Mouse (Mus musculus): ENCODE data around the gene Nhlh1. TPM values are rescaled to one million over a fixed set of nuclear protein-coding genes. Genes with fewer than 3 reads are reported as not detected.

Gene Nhlh1
- polyA plus RNA-seq, 1 experiment from 2014 or later: 10.8 TPM

GRCm38 (mm10) chr1:172010042-172010824 lies 47.1 kb downstream of the Nhlh1 start:
- Histone ChIP-seq H3K9ac (no peak overlapping the region; the same call in 1 of the 2 replicates), H3K4me2 (no peak overlapping the region), H3K27ac (replicated peaks) (no peak overlapping the region), H3K4me3 (no peak overlapping the region), H3K9me3 (no peaks in the 10 kb centered on the region), H3K4me1 (replicated peaks) (peaks cover 32% of the 10 kb centered on the region), H3K36me3 (peaks cover 74% of the 10 kb centered on the region), H3K27me3 (no peaks in the 10 kb centered on the region)
- WGBS: 82% methylated on average over 20 of the region's 20 CpGs
- ATAC-seq (ENCODE audit: low read depth): no peak

- H3K27me3 ChIP-seq: no peaks in the 10 kb centered on the region
- WGBS: 95% methylated on average over 21 of the region's 21 CpGs
- ATAC-seq (ENCODE audit: low read depth): no peak
- H3K27ac ChIP-seq (replicated peaks): no peak overlapping the region
- no peaks in the 10 kb centered on the region for H3K9me3 ChIP-seq
- H3K36me3 ChIP-seq: peaks cover 83% of the 10 kb centered on the region
- H3K9ac ChIP-seq: no peak overlapping the region
- no peak overlapping the region for H3K4me3 ChIP-seq
- H3K4me2 ChIP-seq: no peak overlapping the region
- H3K4me1 ChIP-seq (replicated peaks): peaks cover 24% of the 10 kb centered on the region
These were observed 48.0 kb downstream of the Nhlh1 start for GRCm38 (mm10) chr1:172009406-172009805.

GRCm38 (mm10) chr1:172008351-172008750 lies 49.0 kb downstream of the Nhlh1 start:
- no peak overlapping the region for H3K9ac ChIP-seq
- no peak for ATAC-seq (ENCODE audit: low read depth)
- peaks cover 13% of the 10 kb centered on the region for H3K4me1 ChIP-seq (replicated peaks)
- H3K4me2 ChIP-seq: no peak overlapping the region
- H3K4me3 ChIP-seq: no peak overlapping the region
- H3K27ac ChIP-seq (replicated peaks): no peak overlapping the region
- no peaks in the 10 kb centered on the region for H3K9me3 ChIP-seq
- no peaks in the 10 kb centered on the region for H3K27me3 ChIP-seq
- peaks cover 93% of the 10 kb centered on the region for H3K36me3 ChIP-seq
- 88% methylated on average over 9 of the region's 9 CpGs for WGBS

- no peak overlapping the region for H3K9ac ChIP-seq
- ATAC-seq (ENCODE audit: low read depth): no peak
- peaks cover 7% of the 10 kb centered on the region for H3K4me1 ChIP-seq (replicated peaks)
- H3K27ac ChIP-seq (replicated peaks): no peak overlapping the region
- 96% methylated on average over 21 of the region's 21 CpGs for WGBS
- H3K4me2 ChIP-seq: no peak overlapping the region
- no peaks in the 10 kb centered on the region for H3K9me3 ChIP-seq
- H3K27me3 ChIP-seq: no peaks in the 10 kb centered on the region
- H3K36me3 ChIP-seq: peaks cover 94% of the 10 kb centered on the region
- H3K4me3 ChIP-seq: no peak overlapping the region
These were observed 49.6 kb downstream of the Nhlh1 start for GRCm38 (mm10) chr1:172007761-172008160.

Other genes starting within 250 kb of the Nhlh1 start
- 0.84 and 1.5 TPM in 2 replicates for gene Cd84, start 217.9 kb downstream of the Nhlh1 start, polyA plus RNA-seq (2015; fragmentation: Nextera tagmentation; extraction: Ambion mirVana)
- not detected in 2 replicates for gene Gm10521, start 161.9 kb downstream of the Nhlh1 start, polyA plus RNA-seq (2015; fragmentation: Nextera tagmentation; extraction: Ambion mirVana)
- 0.13 and 0.44 TPM in 2 replicates for gene Slamf6, start 140.1 kb downstream of the Nhlh1 start, polyA plus RNA-seq (2015; fragmentation: Nextera tagmentation; extraction: Ambion mirVana)
- 46.8 and 50.5 TPM in 2 replicates for gene Vangl2, start 29.1 kb downstream of the Nhlh1 start, polyA plus RNA-seq (2015; fragmentation: Nextera tagmentation; extraction: Ambion mirVana)
- gene Copa, start 25.0 kb upstream of the Nhlh1 start, polyA plus RNA-seq (2015; fragmentation: Nextera tagmentation; extraction: Ambion mirVana): 183 and 199 TPM in 2 replicates
- gene Ncstn, start 25.2 kb upstream of the Nhlh1 start, polyA plus RNA-seq (2015; fragmentation: Nextera tagmentation; extraction: Ambion mirVana): 123 and 124 TPM in 2 replicates
- 163 and 164 TPM in 2 replicates for gene Pex19, start 69.2 kb upstream of the Nhlh1 start, polyA plus RNA-seq (2015; fragmentation: Nextera tagmentation; extraction: Ambion mirVana)
- gene Dcaf8, start 90.5 kb upstream of the Nhlh1 start, polyA plus RNA-seq (2015; fragmentation: Nextera tagmentation; extraction: Ambion mirVana): 94.0 and 96.6 TPM in 2 replicates
- 355 and 388 TPM in 2 replicates for gene Pea15a, start 149.2 kb upstream of the Nhlh1 start, polyA plus RNA-seq (2015; fragmentation: Nextera tagmentation; extraction: Ambion mirVana)
- 2.3 and 2.6 TPM in 2 replicates for gene Casq1, start 162.3 kb upstream of the Nhlh1 start, polyA plus RNA-seq (2015; fragmentation: Nextera tagmentation; extraction: Ambion mirVana)
- not detected in 2 replicates for gene Atp1a4, start 200.8 kb upstream of the Nhlh1 start, polyA plus RNA-seq (2015; fragmentation: Nextera tagmentation; extraction: Ambion mirVana)
- gene Igsf8, start 204.1 kb upstream of the Nhlh1 start, polyA plus RNA-seq (2015; fragmentation: Nextera tagmentation; extraction: Ambion mirVana): 116 and 126 TPM in 2 replicates
- gene Atp1a2, start 240.5 kb upstream of the Nhlh1 start, polyA plus RNA-seq (2015; fragmentation: Nextera tagmentation; extraction: Ambion mirVana): 38.6 and 40.0 TPM in 2 replicates

Data from neural tube, embryonic 13.5 days (tissue).